Mouse (Mus musculus): ENCODE data around the gene Dydc2.
A peak's percentile ranks its signal among the peaks of the same experiment; 100 is the strongest.

Dydc2 gene

DNA sequence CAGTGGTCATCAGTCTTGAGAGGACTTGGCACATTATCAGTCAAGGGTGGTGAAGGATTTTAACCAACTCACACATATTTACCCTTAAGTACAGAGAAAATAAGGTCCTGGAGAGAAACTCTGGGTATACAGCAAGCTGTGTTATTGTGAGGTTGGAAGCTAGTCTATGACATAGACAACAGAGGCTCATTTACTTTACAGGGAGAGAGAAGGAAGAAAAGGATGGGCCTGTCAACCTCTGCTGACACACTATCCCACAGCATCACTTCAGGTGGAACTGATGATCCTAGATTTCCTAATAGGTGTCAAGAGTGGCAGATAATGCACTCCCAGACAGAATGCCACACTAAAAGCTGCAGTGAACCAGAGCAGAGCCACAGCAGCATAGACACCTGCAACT is at the start of gene Dydc2:
Gene Dydc2, minus strand, starts transcription at position 101 of the 400 bp plus-strand sequence.
- DNase-seq (ENCODE audit: low read depth, low spot score): no peak

DNA sequence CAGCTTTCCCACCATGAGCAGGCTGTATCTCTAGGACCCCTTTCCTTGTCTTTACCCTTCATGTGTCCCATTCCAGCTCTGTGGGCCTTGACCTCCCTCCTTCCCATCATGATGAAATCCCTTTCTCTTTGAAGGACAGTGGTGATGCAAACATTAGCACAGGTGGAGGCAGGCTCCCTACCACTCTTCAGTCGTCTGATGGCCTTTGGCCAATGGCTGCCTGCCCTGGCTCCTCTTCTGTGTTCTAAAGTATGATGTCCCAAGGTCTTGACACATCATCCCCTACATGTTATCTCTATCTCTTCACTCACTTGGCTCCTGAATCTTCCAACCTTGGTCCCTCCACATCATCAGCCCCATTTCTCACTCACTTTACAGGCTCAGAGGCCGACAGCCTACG is 47.3 kb upstream of the Dydc2 start:
- DNase-seq (ENCODE audit: low read depth, low spot score): no peak

- no peak for DNase-seq (ENCODE audit: low read depth, low spot score)
These were observed 43.9 kb upstream of the Dydc2 start for GRCm38 (mm10) chr14:41112944-41113343.

- no peak for DNase-seq (ENCODE audit: low read depth, low spot score)
These were observed 42.1 kb upstream of the Dydc2 start for GRCm38 (mm10) chr14:41111031-41111668.

DNA sequence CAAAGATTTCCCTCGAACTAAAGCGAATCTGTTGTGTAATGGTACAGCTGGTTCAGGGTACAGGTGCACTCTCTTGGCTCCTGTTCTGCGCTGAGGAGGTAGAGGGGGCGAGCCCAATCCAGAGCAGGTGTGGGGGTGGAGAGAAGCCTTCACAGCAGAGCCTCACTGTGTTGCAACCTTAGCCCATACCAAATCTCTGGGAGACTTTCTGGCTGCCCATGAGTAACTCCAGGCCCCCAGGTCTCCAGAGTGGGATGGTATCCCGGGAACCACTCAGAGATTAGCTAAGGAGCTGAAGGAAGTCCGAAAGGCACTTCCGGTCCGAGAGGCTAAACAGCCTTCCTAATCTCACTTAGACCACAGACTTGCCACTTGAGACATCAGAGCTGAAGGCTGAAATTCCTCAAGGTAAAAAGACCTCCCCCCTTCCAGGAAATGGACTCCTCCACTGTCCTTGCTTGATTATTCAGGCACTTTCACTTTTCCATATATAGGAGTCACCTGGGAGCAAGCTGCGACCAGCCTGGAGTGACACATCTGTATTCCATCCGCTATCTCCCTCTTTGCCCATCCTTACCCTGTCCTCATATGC is 35.9 kb upstream of the Dydc2 start, which contains the start of gene Mat1a:
Gene Mat1a, plus strand, starts transcription at position 183 of the 592 bp plus-strand sequence.
- no peak for DNase-seq (ENCODE audit: low read depth, low spot score)

DNA sequence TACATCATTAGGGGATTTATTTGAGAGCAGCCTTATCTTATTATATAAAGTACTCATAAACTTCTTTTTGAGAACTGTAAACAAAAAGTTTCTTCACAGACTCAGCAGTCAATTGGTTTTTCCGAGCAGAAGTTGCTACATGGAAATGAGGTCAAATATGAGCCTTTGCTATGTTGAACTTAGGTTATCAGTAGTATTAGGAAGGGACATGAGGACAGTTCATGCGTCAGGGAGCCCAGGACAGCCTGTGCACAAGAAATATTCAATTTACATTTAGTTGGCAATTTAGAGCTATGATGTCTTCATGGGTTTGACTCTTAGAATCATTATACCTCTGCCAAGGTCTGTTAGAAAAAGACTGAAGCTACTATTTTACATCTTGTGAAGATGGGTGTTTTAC is 33.3 kb upstream of the Dydc2 start:
- DNase-seq (ENCODE audit: low read depth, low spot score): no peak

GRCm38 (mm10) chr14:41101242-41101641 is 32.2 kb upstream of the Dydc2 start:
- DNase-seq (ENCODE audit: low read depth, low spot score): no peak

DNA sequence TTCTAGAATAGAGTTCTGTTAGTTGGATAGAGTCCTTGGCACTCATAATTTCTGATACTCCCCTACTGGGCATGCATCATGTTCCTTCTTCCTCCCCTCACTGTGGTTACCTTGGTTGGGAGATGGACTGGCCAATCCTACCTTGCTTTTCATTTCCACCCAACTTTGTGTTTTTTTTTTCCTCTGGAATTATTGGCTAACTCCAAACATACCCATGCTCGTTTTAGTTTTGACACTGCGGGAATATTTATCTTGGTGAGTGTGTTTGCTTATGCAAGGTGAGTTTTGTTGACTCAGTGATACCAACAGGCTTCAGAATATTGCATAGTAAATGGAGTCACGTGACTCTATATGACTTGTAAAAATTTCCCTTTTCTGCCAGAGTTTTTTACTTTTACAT is 31.7 kb upstream of the Dydc2 start:
- DNase-seq (ENCODE audit: low read depth, low spot score): no peak

- no peak for DNase-seq (ENCODE audit: low read depth, low spot score)
These were observed 29.7 kb upstream of the Dydc2 start for GRCm38 (mm10) chr14:41098726-41099125.

- no peak for DNase-seq (ENCODE audit: low read depth, low spot score)
These were observed 27.4 kb upstream of the Dydc2 start for GRCm38 (mm10) chr14:41096296-41096860.

DNA sequence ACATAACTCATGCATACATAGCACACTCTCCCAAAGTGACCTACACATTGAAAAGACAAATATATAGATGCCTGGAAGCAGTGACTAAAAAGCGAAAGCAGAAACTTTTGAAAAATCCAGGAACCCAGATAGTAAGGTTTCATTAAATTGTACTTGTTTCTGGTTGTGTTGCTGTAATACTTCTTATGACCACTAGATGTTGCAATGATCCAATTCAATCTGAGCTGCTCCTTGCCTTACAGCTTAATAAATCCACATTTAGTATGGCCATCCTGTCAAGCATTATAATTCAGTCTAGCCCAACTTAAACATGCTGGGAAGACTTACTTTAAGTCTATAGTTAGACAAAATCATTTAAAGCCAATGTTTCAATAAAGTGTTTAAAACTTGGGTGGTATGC is 25.1 kb upstream of the Dydc2 start:
- peak; percentile 27 for DNase-seq (ENCODE audit: low read depth, low spot score)

DNA sequence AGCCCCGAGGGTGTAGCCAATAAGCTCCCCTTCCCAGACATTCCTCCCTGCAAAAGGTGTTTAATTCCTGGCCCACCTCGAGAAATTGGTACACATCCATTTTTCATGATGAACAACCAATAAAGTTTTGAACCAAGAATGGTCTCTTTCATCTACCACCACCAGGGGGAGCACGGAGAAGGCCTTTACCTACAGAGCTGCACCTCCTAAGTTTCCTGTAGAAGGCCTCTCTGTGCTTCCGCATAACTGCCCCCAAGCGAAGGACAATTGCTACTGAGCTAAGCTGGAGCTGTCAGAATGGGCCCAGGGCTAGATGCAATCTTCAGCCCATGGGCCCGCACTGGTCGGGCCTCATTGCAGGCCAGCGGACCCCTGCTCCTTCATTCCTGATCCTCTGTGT is 21.8 kb upstream of the Dydc2 start:
- DNase-seq (ENCODE audit: low read depth, low spot score): peak; percentile 85

DNA sequence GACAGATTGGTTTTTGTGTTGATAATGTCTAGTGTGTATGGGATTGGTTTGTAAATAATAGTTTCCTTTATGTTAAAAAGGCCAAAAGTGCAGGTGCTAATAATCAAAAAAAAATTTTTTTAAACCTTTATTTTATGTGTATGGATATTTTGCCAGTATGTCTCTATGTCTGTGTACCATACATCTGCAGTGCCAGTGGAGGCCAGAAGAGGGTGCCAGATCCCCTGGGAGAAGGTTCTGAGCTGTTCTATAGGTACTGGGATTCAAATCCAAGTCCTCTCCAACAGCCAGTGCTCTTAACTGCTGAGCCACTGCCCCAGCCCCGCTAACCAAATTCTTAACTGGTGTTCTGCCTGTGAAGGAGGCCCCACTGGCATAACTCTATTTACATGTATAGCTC is 18.5 kb upstream of the Dydc2 start:
- peak; percentile 64 for DNase-seq (ENCODE audit: low read depth, low spot score)

DNA sequence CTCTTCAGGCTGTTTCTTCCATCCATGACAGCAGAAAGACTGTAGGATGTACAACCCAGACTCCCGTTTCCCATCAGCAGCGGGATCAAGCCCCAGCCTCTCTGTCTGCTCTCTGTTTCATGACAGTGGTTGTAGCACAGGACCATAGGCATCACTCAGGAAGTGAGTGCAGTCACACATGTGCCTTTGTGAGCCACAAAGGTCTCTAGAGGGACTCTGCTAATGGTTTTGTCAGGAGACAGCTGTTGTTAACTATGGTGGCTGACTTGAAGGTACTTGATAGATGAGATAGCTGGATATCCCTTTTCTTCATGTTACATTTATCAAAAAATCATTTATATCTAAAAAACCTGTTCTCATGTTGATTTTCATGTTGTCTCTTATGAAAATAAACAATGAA is 13.4 kb upstream of the Dydc2 start:
- DNase-seq (ENCODE audit: low read depth, low spot score): no peak

DNA sequence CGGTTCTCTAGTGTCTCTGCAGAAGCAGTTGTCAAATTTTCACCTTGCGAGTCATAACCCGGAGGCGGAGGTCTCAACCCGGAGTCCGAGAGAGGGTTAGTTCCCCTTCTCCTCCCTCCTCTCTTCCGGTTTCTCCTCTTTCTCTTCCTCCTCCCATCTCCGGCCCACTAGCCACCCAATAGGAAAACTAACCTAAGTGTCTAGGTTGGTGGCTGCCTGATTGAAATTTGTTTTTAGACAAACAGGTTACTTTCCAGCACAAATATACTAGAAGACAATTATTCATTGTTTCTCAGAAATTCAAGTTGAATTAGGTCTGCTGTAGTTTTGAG is 3.9 kb upstream of the Dydc2 start:
- no peak for DNase-seq (ENCODE audit: low read depth, low spot score)

DNA sequence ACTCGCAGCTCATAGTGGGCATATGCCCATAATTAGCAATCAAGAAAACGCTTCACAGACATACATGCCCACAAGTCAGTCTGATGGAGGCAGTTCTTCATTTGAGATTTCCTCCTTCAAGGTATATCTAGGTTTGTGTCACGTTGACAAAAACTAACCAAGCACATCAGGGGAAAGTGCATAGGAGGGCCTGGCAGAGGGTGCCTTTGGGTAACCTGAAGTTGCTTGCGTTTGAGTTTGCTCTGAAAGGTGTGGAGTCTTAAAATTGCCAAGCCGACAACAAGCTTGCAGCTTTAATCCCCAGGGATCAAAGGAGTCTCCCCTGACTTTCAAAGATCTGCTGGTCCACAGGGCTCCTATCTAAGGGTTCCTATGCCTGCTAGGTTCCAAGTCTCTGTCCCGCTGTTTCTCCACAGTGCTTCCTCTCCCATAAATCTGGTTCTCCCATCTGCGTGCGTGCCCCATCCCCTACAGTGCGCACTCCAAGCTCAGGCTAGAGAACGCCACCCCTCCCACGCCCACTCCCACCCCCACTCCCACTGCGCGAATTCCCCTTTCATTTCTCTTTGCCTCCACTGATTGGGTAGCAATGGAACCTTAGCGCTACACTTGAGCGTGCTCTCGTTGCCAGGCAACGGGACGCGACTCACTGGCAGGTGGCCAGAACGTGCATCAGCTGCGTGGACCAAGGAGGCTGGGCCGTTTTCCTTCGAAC is 3.4 kb upstream of the Dydc2 start, which contains the start of gene Dydc1:
Gene Dydc1, plus strand, starts transcription at position 683 of the 715 bp plus-strand sequence.
- peak; percentile 57 for DNase-seq (ENCODE audit: low read depth, low spot score)

DNA sequence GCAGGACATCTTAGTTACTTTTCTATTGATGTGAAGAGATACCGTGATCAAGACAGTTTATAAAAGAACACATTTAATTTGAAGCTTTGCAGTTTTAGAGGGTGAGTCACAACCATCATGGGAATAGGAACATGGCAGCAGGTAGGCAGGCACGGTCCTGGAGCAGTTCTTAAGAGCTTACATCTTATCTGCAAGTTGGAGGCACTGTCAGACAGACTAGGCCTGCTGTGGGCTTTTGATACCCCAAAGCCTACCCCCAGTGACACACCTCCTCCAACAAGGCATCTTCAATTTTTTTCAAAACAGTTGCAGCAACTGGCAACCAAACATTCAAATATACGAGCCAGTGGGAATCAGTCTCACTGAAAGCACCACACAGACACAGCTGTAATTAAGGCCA is 1.3 kb upstream of the Dydc2 start:
- no peak for DNase-seq (ENCODE audit: low read depth, low spot score)

GRCm38 (mm10) chr14:41066416-41066815 is 2.6 kb downstream of the Dydc2 start:
- peak; percentile 69 for DNase-seq (ENCODE audit: low read depth, low spot score)

DNA sequence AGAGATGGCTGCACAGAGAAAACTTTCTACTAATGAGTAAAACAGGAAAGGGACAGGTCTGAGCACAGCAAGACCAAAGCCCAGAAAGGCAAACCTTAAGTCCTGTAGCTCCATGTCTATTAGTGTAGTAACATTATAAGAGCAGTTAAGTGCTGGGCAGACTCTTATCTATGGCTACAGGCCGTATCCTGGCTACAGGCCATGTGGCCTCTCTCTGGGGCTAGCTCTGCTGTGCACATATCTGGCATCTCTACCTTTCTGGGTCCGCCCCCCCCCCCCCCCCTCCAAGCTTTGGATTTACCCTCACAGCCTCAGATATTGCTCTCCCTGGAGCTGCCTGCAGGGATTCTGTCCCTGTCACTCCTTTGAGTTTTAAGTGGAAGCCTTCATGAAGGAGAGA is 3.8 kb downstream of the Dydc2 start:
- DNase-seq (ENCODE audit: low read depth, low spot score): no peak

DNA sequence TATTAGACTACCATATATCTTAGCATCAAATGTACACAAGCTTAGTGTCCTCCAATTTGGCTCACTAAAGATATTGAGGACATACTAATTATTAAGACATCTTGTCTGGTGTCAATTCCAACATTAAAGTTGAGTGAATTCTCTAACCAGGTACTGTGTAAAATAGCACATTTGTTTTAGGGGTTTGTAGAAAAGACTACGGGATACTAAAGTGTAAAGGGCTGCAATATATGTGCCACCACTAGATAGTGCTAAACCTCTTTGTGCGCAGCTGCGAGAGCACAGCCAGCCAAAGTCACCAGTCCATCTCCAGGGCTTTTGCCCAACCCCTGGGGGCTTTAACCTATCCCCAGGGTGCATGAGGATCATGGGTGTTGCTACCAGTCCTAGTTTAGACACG is 15.8 kb downstream of the Dydc2 start:
- DNase-seq (ENCODE audit: low read depth, low spot score): peak; percentile 22

GRCm38 (mm10) chr14:41052481-41052880 is 16.5 kb downstream of the Dydc2 start:
- peak; percentile 58 for DNase-seq (ENCODE audit: low read depth, low spot score)

DNA sequence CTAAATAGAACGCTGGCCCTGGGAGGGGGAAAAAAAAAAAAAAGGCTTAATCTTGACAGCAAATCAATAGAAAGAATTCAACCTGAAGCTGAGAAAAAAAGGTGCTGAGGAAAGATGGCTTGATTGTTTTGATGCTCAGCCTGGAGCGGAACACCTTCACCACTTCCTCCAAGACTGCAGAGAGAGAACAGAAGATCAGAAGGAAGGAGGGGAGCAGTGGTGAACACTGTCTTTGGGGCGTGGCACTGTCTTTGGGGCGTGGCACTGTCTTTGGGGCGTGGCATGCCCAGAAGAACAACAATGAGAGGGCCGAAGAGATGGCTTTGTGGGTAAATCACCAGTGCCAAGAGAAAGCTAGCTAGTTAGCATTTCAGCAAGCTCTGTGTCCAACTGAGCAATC is 18.5 kb downstream of the Dydc2 start:
- DNase-seq (ENCODE audit: low read depth, low spot score): peak; percentile 11

- DNase-seq (ENCODE audit: low read depth, low spot score): no peak
These were observed 21.6 kb downstream of the Dydc2 start for GRCm38 (mm10) chr14:41047402-41047801.

Data from ES-CJ7 (cell line).